Mouse (Mus musculus) cerebellum, adult 18-20 months (tissue): ENCODE measurements around the gene Chn2.
A peak's percentile ranks its signal among the peaks of the same experiment; 100 is the strongest.

Experiments used
- DNase-seq, 2 experiments: peaks; one replicate each; pipeline ENCODE4 v3.0.0; 2021

Chn2 gene

DNA sequence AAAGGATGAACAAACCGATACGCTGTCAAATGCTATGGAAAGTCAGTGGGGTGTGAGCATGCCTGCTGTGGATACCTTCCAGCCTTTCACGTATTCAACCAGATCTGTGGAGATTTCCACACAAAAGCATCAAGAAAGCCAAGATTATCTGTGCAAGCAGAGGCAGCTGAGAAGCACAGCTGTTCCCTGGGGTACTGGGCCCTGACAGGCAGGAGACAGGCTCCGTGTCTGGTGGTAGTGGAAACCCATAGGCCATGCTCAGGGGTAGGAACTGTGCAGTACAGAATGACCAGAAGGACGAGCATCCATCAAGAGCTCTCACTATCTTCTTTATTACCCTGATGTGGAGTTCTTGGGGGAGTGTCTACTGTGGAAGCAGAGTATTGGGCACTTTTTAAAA is 166.1 kb downstream of the Chn2 start:
- DNase-seq: no peak

GRCm38 (mm10) chr6:54206221-54206738 is 166.9 kb downstream of the Chn2 start:
- no peak for DNase-seq

GRCm38 (mm10) chr6:54208786-54209185 is 169.4 kb downstream of the Chn2 start:
- no peak for DNase-seq

GRCm38 (mm10) chr6:54210971-54211370 is 171.6 kb downstream of the Chn2 start:
- no peak for DNase-seq

DNA sequence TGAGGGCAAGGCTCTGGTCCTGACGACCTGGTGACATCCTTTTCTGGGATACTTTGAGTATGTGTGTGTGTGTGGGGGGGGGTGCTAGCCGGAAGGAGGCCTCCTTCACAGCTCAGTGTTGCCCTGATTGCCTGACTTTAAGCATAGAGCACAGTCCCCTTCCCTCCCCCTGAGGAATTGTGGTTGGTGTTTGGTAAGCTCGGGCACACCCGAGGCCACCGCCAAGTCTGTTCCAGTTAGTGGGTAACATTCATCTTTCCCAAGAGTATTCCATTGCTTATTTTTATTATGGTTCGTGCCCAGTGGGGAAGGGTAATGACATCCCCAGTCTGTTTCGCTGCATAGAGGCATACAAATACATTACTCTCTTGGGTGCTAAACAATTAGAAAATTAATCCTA is 172.6 kb downstream of the Chn2 start:
- DNase-seq: no peak

DNA sequence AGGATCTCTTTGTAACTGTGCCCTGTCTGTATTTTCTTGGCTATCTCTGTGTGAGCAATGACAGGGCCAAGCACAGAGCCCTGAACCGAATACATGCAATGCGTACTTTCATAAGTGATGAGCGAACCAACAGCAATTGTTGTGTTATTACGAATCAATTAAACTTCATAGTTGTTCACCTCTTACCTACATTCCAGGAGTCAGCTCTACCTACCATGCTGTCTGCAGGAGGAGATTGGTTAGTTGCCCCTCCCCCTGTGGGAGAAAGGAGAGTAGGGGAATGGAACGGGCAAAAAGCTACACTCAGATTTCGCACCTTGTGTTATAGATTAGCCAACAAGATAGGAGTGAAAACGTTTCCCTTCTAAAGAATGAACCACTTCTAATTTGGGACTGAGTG is 174.4 kb downstream of the Chn2 start:
- DNase-seq: no peak

GRCm38 (mm10) chr6:54215636-54216035 is 176.3 kb downstream of the Chn2 start:
- no peak for DNase-seq

GRCm38 (mm10) chr6:54216512-54216911 is 177.2 kb downstream of the Chn2 start:
- DNase-seq: no peak

- DNase-seq: no peak
Observed at GRCm38 (mm10) chr6:54220124-54220523, 180.8 kb downstream of the Chn2 start.

DNA sequence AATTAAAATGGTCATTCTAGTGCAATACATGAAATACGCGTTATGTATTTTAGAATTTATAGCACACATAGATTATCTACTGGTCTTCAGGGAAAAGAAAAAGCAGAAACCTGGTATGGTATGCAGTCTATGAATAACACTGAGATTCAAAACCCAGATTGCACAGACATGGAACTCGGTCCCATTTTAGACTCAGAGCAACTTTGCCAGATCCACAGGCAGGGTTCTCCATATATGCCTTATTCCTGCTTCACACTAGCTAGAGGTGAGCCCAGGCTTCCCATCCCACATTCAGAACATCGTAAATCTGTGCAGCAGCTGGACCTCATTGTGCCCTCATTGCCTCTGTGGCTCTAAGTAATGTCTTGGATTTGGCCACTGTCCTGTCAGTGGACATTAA is 184.2 kb downstream of the Chn2 start:
- no peak for DNase-seq

GRCm38 (mm10) chr6:54224325-54224724 is 185.0 kb downstream of the Chn2 start:
- no peak for DNase-seq

DNA sequence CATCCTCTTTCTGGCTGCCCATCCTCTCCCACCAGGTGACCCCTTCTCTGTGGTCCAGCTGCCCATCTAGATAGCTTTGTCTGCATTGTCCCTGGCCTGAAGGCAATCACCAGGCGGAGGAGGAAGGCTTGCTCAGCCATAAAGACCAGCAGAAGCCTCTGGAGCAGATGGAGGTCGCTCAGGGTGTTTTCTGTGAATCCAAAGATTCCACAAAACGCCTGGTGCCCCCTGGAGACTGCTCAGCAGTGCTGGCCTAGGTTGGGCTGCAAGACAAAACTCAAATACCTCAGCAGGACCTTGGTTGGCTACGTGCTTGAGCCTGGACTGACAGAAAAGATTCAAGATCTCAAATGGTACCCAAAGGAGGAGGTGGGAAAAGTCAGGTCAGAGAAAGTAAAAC is 186.0 kb downstream of the Chn2 start:
- DNase-seq: no peak

GRCm38 (mm10) chr6:54227061-54227460 is 187.7 kb downstream of the Chn2 start:
- no peak for DNase-seq

DNA sequence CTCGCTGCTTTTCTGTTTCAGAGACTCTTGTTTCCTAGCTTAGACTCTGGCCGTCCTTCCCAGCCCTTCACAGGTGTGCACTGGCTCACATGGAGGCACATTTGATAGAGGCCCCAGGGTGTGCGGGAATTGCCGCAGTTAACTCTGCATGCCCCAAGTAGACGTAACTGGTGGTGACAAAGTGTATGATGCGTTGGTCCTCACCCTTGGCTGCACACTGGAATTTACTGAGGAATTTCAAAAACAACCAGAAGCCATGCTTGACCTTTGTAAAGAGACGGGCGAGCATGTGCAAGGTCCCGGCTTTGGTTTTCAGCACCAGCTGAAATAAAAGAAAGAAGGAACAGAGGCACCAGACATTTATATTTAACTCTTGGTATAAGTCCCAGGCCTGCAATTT is 189.1 kb downstream of the Chn2 start:
- no peak for DNase-seq

GRCm38 (mm10) chr6:54228874-54229273 is 189.5 kb downstream of the Chn2 start:
- DNase-seq: peak; percentile 48 to 64

GRCm38 (mm10) chr6:54231769-54232558 is 192.6 kb downstream of the Chn2 start:
- DNase-seq: peak in 1 of 2 experiments; percentile 32

DNA sequence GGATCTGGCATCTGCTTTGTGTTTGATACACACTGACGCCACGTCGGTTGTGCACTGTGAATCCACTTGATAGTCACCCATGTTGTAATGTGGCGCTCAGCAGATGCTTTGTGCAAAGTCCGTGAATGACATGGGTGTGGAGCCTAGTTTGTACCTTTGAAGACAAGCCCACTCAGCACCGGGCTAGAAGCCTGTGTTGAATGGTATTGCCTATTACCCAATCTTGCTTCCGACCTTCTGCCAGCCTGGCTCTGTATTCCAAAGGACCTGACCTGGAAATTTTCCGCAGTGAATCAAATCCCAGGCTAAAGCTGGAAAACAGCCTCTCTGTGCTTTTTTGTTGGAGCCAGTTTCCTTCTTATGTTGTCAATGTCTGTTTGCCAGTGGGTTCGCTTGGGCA is 197.1 kb downstream of the Chn2 start:
- peak; percentile 36 to 42 for DNase-seq

DNA sequence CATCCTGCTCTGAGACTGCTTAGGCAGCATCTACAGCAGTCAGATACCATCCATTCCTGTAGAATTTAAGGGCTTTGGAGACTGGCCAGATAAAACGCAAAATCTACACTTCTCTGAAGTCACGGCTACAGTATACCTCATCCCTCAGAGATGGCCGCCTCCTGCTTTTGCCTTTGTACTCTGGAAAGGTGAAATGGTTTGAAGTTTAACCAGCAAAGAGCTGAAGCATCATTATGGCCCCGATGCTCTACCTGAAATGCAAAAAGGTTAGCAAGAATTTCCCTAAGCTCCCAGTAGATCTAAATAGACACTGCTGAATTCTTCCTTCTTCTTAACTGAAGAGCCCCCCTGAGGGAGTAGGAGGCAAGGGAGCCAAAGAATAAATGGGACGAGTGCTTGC is 202.4 kb downstream of the Chn2 start:
- DNase-seq: no peak

- DNase-seq: no peak
Observed at GRCm38 (mm10) chr6:54242286-54242685, 202.9 kb downstream of the Chn2 start.

GRCm38 (mm10) chr6:54248354-54249252 is 209.2 kb downstream of the Chn2 start:
- DNase-seq: no peak

GRCm38 (mm10) chr6:54251401-54252191 is 212.2 kb downstream of the Chn2 start:
- DNase-seq: no peak

GRCm38 (mm10) chr6:54253206-54253605 is 213.9 kb downstream of the Chn2 start:
- DNase-seq: peak in 1 of 2 experiments; percentile 68

- no peak for DNase-seq
Observed at GRCm38 (mm10) chr6:54253881-54254280, 214.5 kb downstream of the Chn2 start.
